Mouse (Mus musculus): ENCODE results near the gene Pik3r5. TPM values are rescaled to one million over a fixed set of nuclear protein-coding genes. Genes with fewer than 3 reads are reported as not detected.

The Pik3r5 gene
- total RNA-seq, 2 experiments from 2014 or later, result 9.0 to 16.5 TPM

DNA sequence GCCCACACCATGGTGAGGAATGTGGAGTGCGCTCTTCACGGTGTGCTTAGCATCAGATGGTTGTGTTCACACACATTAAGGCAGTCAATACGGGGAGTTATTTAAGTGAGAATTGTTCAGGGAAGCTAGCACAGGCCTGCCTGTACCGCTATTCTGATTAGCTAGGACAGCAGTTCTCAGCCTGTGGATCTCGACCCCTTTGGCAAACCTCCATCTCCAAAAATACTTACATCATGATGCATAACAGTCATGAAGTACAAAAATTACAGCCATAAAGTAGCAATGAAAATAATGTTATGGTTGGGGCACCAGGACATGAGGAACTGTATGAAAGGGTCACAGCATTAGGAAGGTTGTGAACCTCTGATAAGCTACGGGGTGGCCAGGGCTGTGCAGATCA, 45.7 kb downstream of the Pik3r5 start:
- ATAC-seq (replicated peaks; ENCODE audit: poor library complexity, severe bottlenecking), result no peak

DNA sequence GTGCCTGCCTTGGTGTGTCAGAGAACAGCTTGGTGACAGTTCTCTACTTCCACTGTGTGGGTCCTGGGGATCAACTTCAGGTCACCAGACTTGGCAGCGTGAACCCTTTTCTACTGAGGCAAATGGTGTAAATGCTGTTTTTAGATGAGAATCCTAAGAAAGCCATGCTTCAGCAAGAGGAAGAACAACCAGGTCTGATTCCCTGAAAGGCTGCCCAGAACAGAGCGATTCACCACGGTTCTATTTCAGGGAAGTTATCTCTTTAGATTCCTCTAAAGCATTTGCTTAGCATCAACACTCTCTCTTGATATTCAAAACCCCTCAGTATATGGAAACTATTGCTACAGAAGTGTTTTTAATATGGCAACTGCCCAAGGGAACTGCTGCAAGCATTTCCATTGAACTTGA, 46.7 kb downstream of the Pik3r5 start:
- ATAC-seq (replicated peaks; ENCODE audit: poor library complexity, severe bottlenecking), result no peak

DNA sequence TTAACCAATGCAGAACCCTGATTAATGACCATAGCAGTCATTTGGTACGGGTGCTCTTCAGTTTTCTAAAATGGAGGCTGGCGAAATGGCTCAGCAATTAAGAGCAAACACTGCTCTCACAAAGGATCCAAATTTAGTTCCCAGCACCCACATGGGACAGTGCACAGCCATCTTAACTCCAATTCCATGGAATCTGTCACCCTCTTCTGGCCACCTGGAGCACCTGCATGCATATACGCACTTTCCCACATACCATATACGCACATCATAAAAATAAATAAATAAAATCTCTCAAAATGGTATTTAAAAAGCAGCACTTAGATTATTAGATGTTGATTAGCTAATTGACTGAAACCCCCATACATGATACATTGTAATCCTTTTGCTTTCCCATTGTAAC, 48.7 kb downstream of the Pik3r5 start:
- no peak for ATAC-seq (replicated peaks; ENCODE audit: poor library complexity, severe bottlenecking)

DNA sequence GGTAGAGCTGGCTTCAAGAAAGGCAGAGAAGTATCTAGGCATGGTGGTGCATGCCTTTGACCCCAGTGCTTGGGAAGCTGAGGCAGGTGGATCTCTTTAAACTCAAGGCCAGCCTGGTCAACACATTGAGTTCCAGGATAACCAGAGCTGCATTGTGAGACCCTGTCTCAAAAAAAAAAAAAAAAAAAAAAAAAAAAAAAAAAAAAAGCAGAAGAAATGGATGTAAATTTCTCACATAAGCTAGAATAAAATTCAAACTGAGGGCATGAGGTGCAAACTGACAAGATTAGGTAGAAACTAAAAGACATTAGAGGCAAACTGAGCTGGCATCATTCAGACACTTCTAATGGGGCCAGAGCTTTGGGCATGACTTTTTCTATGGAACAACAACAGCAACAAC, 50.1 kb downstream of the Pik3r5 start:
- no peak for ATAC-seq (replicated peaks; ENCODE audit: poor library complexity, severe bottlenecking)

- ATAC-seq (replicated peaks; ENCODE audit: poor library complexity, severe bottlenecking), result peak; percentile 83
These were observed 51.3 kb downstream of the Pik3r5 start for GRCm38 (mm10) chr11:68483213-68483612.

DNA sequence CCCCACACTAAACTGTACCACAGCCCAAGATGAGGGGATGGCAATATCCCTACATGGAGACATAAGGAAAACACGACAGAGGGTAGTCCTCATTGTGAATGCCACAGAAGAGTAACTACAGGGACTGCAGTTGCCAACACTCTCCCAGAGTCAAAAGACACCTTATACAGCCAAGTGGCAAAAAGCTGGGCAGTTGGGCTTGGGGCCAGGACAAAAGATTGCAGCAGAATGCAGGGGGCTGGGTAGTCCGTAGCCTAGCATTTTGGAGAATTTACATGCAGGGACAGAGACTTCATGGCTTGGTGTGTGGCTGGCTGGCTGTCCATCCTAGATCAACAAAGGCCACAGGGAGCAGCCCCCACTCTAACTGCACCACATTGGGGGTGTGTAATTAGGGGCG, 52.5 kb downstream of the Pik3r5 start:
- no peak for ATAC-seq (replicated peaks; ENCODE audit: poor library complexity, severe bottlenecking)

DNA sequence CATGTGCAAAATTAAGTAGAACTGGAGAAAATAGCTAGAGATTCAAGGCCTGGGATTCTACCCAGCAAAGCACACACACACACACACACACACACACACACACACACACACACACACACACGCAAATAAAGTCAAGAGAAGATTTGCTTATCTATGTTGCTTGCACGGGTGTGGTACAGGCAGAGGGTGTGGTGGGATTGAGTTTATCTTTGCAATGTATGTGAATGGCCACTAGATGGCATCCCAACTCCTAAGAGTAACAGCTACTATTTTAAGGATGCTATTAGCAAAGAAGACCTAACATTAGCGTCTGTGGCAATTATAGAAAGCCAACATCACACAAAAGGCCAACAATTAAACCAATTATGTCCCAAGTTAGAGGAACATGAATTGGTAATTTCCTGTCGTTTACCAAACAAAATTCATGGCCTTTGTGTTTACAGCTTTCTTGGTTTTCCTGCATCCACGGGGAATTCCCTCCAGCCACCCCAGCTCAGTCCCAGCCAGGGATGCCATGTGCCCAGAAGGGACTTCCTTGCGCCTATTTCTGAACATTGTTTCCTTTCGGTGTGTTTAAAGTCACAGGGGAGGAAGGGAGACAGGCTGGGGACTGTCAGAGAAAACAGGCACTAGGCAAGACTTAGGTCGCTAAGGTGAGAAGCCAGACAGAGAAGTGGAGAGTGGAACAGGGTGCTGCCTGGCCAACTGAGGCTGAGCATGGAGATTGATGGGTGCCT, 53.5 kb downstream of the Pik3r5 start:
- ATAC-seq (replicated peaks; ENCODE audit: poor library complexity, severe bottlenecking), result peak; percentile 77

DNA sequence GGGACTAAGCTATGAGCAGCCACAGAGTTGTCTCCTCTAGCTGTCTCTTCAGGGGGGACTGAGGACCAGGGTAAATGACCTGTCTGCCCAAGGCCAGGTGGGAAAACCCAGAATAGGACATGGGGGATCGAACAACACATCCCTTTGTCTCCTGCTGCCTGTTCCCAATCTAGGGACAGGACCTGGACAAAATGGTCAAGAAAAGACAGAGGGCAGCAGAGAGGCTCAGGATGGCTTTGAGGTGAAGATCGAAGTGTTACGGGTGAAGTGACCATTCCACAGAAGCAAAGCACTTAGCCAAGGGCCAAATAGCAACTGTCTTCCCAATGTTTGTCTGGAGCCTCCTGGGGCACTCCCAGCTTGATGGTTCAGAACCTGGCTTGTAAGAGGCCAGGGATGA, 54.2 kb downstream of the Pik3r5 start:
- ATAC-seq (replicated peaks; ENCODE audit: poor library complexity, severe bottlenecking), result no peak

- no peak for ATAC-seq (replicated peaks; ENCODE audit: poor library complexity, severe bottlenecking)
These were observed 55.8 kb downstream of the Pik3r5 start for GRCm38 (mm10) chr11:68487720-68488119.

DNA sequence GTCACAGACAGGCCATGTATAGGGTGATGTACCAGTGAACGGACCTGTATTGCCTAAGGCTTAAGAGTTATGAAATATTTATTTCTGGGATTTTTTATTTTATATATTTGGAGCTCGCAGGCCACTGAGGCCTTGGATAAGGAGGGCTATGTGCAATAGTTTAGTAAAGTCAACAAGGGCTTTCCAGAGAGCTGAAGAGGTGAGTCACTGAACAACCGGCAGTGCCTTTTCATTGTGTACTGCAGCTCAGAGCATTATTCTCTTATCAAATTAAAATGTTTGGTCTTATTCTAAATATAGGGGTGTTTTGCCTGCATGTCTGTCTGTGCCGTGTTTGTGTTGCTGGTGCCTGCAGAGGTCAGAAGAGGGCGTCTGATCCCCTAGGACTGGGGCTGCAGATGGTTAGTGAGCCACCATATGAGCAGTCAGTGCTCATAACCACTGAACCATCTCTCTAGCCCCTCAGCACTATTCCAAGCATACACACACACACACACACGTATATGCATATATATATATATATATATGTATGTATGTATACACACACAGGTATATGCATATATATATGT, 56.4 kb downstream of the Pik3r5 start:
- ATAC-seq (replicated peaks; ENCODE audit: poor library complexity, severe bottlenecking), result no peak

DNA sequence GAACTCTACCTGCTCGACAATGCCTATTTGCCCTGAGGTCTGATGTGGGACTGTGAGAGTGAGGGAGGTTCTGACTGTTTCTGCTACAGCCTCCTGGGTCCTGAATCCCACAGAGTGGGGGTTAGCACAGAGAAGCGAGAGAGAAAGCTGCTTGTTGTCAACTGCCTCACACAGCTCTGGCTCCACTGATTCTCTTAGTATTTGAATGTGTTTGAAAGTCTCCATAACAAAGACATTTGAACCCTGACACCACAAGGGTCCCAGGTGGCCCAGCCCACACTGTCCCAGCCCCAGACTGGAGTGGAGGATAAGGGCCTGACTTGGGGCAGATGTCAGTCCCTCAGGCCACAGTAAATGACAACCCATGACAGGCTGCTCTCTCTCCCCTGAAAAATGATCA, 57.3 kb downstream of the Pik3r5 start:
- no peak for ATAC-seq (replicated peaks; ENCODE audit: poor library complexity, severe bottlenecking)

DNA sequence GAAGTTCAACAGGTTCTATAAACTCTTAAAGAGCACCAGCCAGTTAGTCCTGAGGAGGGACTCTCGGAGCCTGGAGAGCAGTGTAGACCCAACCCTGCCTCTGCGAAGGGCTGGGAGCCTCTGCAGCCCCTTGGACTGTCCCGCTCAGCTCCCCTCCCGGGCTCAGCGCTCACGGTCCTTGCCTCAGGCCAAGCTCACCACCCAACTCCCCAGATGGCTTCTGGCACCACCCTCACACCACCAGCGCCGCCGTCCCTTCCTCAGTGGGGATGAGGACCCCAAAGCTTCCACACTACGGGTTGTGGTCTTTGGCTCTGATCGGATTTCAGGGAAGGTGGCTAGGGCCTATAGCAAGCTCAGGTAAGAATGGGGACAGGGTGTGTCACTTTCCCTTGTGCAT, 60.7 kb downstream of the Pik3r5 start:
- ATAC-seq (replicated peaks; ENCODE audit: poor library complexity, severe bottlenecking), result no peak

- ATAC-seq (replicated peaks; ENCODE audit: poor library complexity, severe bottlenecking), result 0 out of 2 replicates have a peak, but pooled peaks have one; percentile 12
These were observed 61.8 kb downstream of the Pik3r5 start for GRCm38 (mm10) chr11:68493760-68494159.

- ATAC-seq (replicated peaks; ENCODE audit: poor library complexity, severe bottlenecking), result peak; percentile 54
These were observed 65.2 kb downstream of the Pik3r5 start for GRCm38 (mm10) chr11:68497081-68497480.

GRCm38 (mm10) chr11:68498517-68498916, 66.6 kb downstream of the Pik3r5 start:
- ATAC-seq (replicated peaks; ENCODE audit: poor library complexity, severe bottlenecking), result peak; percentile 7; the same call in 1 of the 2 replicates

DNA sequence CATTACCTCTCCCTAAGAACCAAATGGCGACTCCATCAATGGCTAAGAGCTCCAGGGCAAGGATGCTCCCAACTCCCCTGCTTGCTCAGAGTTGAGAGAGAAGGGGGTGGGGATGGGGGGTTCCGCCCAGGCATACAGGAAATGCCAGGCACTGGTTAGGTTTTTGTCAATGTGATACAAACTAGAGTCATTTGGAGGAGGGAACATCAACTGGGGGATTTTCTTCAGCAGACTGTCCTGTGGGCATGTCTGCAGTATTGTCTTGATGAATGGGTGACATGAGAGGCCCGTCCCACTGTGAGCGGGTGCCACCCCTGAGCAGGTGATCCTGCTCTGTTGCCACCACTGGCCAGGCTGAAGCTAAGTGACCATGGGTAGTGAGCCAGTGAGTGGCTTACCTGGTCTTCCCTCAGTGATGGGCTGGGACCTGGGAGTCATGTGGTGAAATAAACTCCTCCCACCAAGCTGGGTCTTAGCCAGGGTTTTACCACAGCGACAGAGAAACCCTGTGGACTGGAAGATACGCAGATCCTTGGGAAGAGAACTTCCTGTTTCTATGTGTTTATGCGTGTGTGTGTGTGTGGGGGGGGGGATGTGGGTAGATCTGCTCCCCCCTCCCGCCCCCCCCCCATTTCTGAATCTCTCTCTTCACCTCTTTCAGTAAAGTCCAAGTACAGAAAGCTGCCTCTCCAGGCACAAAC, 67.2 kb downstream of the Pik3r5 start:
- ATAC-seq (replicated peaks; ENCODE audit: poor library complexity, severe bottlenecking), result peak; percentile 4; the same call in 1 of the 2 replicates

- ATAC-seq (replicated peaks; ENCODE audit: poor library complexity, severe bottlenecking), result no peak
These were observed 69.0 kb downstream of the Pik3r5 start for GRCm38 (mm10) chr11:68500949-68501350.

DNA sequence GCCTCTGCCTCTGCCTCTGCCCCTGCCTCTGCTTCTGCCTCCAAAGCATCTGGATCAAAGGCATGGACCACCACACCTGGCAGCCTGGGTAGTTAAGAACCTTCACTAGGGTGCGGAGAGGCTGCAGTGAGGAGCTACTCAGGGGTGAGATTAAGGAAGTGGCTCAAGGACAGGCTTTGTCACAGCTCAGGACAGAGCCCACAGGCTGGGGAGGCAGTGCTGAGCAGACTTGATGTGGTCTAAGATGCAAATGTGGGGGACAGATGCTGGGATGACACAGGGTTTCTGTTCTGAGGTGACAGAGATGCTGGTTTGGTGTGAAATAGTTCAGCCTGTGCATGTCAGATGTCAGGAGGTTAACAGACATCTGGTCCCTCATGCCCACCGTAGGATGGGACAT, 70.5 kb downstream of the Pik3r5 start:
- ATAC-seq (replicated peaks; ENCODE audit: poor library complexity, severe bottlenecking), result peak; percentile 75

DNA sequence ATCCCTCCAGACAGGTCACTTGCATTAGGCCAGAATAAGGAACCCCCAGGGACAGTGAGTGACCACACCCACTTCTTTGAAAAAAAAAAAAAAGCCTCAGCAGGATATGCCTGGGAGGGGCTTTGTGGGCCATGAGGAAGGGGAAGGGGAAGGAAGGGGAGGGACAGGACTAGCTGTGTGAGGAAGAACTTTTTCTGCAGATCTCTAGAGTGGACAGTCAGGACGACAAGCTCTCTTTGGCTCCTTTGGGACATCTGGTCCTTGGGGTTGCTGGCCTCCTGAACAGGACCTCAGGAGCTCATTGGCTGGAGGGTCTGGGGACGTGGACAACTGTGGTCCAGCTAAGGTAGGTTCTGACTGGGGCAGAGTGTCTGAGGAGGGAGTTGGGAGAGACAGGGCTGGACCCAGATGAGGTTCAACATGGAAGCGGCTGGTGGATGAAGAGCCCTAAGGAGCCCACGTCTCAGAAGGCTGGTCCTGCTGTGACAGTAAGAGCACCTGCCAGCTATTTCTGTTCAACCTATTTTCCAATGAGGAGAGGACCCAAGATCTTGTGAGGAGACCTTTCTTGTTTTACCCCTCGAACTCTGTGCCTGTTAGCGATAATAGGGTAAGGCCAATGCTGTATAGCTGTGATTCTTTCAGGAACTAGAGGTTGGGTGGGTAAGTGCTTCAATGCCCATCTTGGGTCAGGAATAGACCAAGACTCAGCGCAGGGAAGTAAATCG, 71.1 kb downstream of the Pik3r5 start, which contains the start of gene Pik3r6:
Gene Pik3r6, plus strand, starts transcription at position 118 of the 728 bp plus-strand sequence.
- peak; percentile 82 for ATAC-seq (replicated peaks; ENCODE audit: poor library complexity, severe bottlenecking)

DNA sequence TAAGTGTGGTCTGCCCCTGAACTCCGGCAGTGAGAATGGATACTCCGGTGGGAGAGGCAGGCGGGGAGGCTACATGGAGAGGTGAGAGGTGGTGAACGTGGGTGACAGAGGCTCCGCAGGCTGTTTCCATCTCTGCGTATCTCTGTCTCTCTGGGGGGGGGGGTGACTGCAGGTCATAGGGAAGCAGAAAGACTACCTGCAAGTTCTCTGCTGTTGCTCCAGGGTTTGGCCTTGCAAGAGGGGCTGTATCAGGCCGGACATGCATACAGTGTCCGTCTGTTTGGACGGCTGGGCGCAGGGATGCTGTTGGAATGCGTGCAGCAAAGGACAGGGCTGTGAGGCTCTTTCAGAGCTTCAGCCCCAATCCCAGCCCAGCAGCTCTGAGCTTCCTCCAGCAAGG, 73.0 kb downstream of the Pik3r5 start:
- ATAC-seq (replicated peaks; ENCODE audit: poor library complexity, severe bottlenecking), result no peak

GRCm38 (mm10) chr11:68507246-68507645, 75.3 kb downstream of the Pik3r5 start:
- no peak for ATAC-seq (replicated peaks; ENCODE audit: poor library complexity, severe bottlenecking)

Measured in granulocyte monocyte progenitor cell, adult 5-6 weeks (primary cell).